Mouse (Mus musculus) mouse embryonic stem cell (cell line): Measurements from ENCODE around the gene F7.
"Not testable (repeated sequence)": the region's sequence is repeated elsewhere in the genome, so short reads cannot be mapped to it uniquely, and the experiment has no call there.

Experiments
- in situ Hi-C, 2 experiments: fragments of 300-500 bp; cut with MboI; formaldehyde crosslinking; loops; 1 replicate in 1 of 2; 3 replicates in 1 of 2; pipeline ENCODE4 v1.14.3; 2019 to 2020; ENCODE audit warnings: low sequenced_read_pairs in 2 of 2, low pct_unique_long_range_greater_than_20kb in 1 of 2, mixed read lengths in 1 of 2; ENCODE audit not compliant: unreplicated experiment in 1 of 2

F7 gene

DNA sequence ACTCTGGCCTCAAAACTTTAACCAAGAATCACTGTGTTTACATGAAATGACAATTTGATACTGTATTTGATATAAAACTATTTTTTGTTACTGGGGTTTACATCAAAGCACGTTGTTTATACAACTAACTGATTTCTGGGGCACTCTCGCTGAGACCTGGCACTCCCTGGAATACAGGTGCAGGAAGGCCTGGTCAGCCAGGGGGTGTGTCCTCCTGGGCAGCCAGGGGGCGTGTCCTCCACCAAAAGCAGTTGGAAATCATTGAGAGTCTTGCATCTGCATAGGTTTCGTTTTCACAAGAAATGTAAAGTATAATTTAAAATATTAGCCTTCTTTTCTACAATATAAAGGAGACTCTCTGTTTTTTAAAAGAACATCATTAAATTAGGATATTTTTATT is 6.3 kb upstream of the F7 start:
- in situ Hi-C loops, result no loop called here

GRCm38 (mm10) chr8:13021830-13022229 is 4.0 kb upstream of the F7 start:
- in situ Hi-C loops, result no loop called here

DNA sequence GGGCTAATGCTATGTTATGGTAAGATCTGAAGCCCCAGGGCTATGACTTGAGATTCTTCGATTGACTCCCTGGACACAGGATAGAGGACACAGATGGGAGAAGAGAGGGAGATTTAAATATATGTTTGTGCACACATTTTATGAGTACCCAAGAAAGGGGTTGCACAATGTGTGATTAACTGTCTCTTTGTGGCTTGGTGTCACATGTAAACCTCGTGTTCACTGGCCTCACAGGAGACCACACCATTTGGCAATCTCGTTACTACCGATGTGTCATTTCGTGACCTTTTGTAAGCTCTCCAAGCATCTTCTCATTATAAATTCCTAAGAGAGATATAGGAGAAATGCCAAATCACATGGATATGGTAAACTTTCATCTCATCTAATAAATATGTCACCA is 1.8 kb downstream of the F7 start:
- in situ Hi-C loops, result no loop called here

DNA sequence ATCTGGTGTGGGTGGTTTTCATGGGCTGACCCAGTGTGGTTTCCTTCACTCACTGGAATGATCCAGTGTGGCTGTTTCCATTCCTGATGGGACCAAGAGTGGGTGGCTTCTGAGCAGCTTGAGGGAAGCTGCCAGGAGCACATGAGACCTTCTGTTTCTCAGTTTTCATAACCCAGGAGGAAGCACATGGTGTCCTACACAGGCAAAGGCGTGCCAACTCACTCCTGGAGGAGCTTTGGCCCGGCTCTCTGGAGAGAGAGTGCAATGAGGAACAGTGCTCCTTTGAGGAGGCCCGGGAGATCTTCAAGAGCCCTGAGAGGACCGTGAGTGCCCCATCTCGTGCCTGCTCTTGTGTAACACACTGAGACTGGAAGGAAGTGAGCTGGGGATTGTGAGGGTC is 2.6 kb downstream of the F7 start:
- in situ Hi-C loops, result no loop called here

- in situ Hi-C loops, result no loop called here
Measured at GRCm38 (mm10) chr8:13036346-13036812, 10.5 kb downstream of the F7 start.

GRCm38 (mm10) chr8:13037015-13037414 is 11.2 kb downstream of the F7 start, which contains the start of gene F10:
F10 (plus strand) TSS chr8:13037308.
- in situ Hi-C loops, result no loop called here

DNA sequence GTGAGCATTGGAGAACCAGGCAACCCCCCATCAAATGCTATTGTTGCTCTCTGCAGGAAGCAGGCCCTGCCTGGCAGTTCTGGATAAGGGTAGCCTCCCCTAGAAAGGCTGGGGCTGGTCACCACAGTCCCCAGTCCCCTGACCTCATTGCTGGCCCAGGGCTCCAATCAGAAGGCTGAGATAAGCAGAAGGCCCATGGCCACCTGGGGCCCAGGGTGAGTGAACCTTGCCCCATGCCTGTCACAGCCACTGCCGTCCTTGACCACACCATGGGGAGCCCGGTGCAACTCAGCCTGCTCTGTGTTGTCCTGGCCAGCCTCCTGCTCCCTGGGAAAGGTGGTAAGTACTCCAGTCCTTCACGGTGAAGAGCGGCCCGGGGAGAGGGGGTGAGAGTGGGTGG is 11.7 kb downstream of the F7 start:
- in situ Hi-C loops, result no loop called here

GRCm38 (mm10) chr8:13039054-13039453 is 13.2 kb downstream of the F7 start:
- in situ Hi-C loops, result no loop called here

- in situ Hi-C loops, result no loop called here
Measured at GRCm38 (mm10) chr8:13041459-13041858, 15.6 kb downstream of the F7 start.

DNA sequence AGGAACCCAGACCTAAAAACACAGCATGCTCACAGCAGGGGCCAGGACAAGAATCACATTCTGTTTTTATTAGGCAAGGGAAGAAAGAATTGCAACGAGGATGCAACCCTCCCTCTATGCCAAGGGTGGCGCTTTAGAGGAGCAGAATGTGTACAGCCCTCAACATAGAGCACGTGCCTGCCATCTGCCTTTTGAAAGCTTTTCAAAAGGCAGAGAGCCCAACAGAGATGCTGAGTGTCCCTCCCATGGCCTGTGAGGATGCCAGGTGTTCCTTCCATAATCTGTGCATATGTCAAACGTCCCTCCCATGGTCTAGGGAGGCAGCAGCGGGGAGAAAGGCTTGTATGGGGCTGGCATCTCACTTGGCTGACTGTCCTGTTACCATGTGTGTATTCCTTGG is 21.8 kb downstream of the F7 start:
- in situ Hi-C loops, result no loop called here

DNA sequence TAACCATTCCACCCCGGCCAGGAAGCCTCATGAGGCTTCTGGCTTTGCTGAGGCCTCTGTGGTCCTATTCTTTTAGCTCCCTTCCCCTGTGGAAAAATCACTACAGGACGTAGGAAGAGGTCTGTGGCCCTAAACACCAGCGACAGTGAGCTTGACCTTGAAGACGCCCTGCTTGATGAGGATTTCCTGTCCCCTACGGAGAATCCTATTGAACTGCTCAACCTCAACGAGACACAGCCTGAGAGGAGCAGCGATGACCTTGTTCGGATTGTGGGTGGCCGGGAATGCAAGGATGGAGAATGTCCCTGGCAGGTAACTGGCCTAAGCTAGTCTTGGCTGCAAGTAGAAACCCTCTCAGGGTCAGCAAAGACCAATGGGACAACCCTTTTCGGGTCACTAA is 24.7 kb downstream of the F7 start:
- in situ Hi-C loops, result no loop called here

DNA sequence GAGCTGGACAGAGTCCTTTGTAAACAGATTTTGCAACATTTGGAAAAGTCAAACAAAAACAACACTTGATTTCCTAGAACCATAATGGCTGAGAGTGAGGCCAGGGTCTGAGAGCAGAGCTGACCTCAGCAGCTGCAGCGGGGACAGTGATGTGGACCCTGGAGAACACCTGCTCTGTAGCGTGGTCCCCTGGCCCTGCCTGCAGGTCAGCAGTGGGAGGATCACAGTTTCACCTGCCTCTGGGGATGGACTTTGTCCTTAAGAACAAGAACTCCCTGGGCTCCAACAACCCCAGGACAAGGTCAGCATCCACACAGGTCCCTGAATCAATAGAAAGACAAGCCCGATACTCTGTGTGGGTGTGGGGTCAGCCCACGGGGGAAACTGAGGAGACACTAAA is 31.5 kb downstream of the F7 start:
- in situ Hi-C loops, result no loop called here

GRCm38 (mm10) chr8:13060441-13061150 is 34.8 kb downstream of the F7 start, which contains the start of gene Proz:
Proz (plus strand) TSS chr8:13060914.
- in situ Hi-C loops, result no loop called here

DNA sequence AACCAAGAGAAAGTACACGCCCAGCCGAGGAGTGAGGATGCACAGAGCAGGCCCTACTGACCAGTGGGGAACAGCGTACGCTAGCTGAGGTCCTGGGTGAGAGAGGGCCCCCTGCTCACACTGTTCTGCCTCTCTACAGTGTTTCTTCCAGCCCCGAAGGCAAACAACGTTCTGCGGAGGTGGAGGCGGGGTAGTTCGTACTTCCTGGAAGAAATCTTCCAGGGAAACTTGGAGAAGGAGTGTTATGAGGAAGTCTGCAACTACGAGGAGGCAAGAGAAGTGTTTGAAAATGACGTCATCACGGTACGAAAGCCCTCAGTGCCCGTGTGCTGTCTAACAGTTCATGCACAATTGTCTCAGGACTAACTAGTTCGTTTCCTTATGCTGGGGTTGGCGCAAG is 37.3 kb downstream of the F7 start:
- in situ Hi-C loops, result no loop called here

GRCm38 (mm10) chr8:13073255-13073654 is 47.4 kb downstream of the F7 start:
- in situ Hi-C loops, result no loop called here

DNA sequence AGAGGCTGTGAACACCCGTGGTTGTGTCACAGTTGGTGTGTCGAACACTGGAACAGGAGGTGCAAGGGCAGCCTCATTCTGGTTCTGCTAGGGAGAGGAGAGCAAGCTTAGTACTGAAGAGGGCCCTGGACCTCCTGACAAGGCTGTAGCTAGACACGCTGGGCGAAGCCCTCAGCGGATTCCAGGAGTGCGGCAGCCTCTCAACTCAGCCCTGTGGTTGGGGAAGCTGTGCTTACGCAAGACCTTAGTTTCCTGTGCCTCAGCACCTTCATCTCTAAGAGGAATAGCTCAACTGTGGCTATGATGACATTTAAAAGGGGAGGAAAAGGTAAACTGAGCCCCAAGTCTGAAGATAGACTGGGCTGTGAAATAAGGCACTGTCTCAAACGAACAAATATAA is 49.2 kb downstream of the F7 start:
- in situ Hi-C loops, result no loop called here

DNA sequence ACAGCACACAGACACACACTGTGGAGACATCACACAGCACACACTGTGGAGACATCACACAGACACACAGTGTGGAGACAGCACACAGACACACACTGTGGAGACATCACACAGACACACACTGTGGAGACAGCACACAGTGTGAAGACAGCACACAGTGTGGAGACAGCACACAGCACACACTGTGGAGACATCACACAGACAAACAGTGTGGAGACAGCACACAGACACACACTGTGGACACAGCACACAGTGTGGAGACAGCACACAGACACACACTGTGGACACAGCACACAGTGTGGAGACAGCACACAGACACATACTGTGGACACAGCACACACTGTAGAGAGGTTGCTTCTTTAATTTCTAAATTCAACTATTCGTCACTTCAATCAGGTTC is 49.7 kb downstream of the F7 start:
- in situ Hi-C loops, result not testable (repeated sequence)

- in situ Hi-C loops, result no loop called here
Measured at GRCm38 (mm10) chr8:13077542-13077941, 51.7 kb downstream of the F7 start.
